Mouse (Mus musculus) heart, postnatal 0 days (tissue): ENCODE results near the gene Bmi1.

Experiments
- CTCF ChIP-seq: IDR thresholded peaks from 2 replicates; pipeline ENCODE4 v1.5.1; 2016; ENCODE audit warnings: antibody characterized with exemption, control low read depth, low read depth
- EP300 ChIP-seq: IDR thresholded peaks from 2 replicates; pipeline ENCODE4 v1.6.1; 2016; ENCODE audit warnings: antibody characterized with exemption, low read depth

- TF ChIP-seq CTCF = no peak
- TF ChIP-seq EP300 = no peak
Measured at GRCm38 (mm10) chr2:18699401-18699990, 22.7 kb downstream of the Bmi1 start.
